Mouse (Mus musculus): ENCODE measurements at regions not wholly inside any gene's neighbourhood (a gene's known extent, or its start where the extent isn't known, plus 50 kb on each side); places are given as distances from the start of the nearest gene placed in this dataset.

DNA sequence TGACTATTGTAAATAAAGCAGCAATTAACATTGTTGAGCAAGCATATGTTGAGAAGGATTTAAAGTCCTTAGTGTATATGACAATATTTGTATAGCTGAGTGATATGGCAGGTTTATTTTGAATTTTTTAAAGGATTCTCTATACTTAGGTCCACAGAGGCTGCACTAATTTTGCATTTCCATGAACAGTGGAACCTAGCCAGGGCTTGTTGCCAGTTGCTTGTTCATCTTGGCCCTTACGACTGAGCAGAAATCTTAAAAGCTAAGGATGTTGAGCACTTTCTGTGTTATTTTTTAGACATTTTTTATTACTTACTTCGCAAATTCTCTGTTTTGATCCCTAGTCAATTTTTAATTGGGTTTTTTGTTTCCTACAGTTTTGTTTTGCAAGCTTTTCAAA lies 417.8 kb downstream of the Cdh7 start:
- DNase-seq (ENCODE audit: low read depth), result peak; percentile 54
- TF ChIP-seq CTCF (IDR thresholded peaks at IDR 0.05; ENCODE audit: borderline replicate concordance, extremely low read depth, insufficient read depth, insufficient read length) (no peak), POLR2A (IDR thresholded peaks at IDR 0.05; ENCODE audit: borderline replicate concordance, extremely low read depth, insufficient read depth, insufficient read length, poor library complexity, severe bottlenecking) (no peak)

DNA sequence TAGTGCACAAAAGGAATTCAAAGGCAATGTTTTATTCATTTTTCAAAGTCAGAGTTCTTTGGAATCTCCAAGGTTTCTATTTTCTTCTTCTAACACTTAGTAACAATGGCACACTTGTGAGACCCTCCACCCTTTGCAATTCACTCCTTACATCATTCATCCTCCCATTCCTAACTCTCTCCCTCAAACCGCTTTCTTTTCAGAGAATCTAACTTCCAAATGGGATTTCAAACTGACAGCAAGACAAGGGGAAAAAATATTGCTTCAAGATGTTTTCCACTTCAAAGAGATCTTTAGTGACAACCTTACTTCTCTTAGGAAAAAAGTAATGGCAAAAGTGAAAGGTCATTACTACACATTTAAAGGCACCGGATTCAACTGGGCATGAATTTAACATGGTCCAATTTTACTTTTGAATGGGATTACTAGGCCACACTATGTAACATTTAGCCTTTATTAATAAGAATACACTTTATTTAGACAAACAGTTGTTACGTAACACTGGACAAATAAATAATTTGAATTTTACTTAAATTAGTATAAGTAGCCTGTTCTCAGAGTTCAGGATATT lies 465.6 kb downstream of the Cdh7 start:
- DNase-seq (ENCODE audit: low read depth), result peak; percentile 64

DNA sequence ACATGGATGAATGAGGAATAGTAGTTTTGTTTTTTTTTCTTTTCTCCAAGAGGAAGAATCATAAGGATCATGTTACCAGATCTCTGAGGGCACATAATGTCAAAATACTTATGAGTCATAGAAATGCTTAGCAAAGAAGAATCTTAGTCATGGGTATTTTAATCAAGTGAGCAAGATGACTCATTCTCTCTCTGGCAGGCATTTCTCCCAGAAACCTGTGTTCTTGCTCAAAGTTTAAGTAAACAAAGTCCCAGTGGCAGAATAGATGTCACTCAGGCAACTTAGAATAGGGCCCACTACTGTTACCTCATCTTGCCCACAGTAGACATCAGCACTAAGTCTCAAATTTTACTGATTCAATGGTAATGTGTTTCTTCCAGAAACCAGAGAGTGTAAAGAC lies 493.9 kb downstream of the Cdh19 start:
- no peak for DNase-seq (ENCODE audit: low read depth)
- TF ChIP-seq POLR2A (IDR thresholded peaks at IDR 0.05; ENCODE audit: borderline replicate concordance, extremely low read depth, insufficient read depth, insufficient read length, poor library complexity, severe bottlenecking), result no peak
- TF ChIP-seq CTCF (IDR thresholded peaks at IDR 0.05; ENCODE audit: borderline replicate concordance, extremely low read depth, insufficient read depth, insufficient read length), result no peak

More for the DNA sequence above, 465.6 kb downstream of the Cdh7 start:
- TF ChIP-seq POLR2A (IDR thresholded peaks at IDR 0.05; ENCODE audit: borderline replicate concordance, extremely low read depth, insufficient read depth, insufficient read length, poor library complexity, severe bottlenecking) (no peak), CTCF (IDR thresholded peaks at IDR 0.05; ENCODE audit: borderline replicate concordance, extremely low read depth, insufficient read depth, insufficient read length) (no peak)

GRCm38 (mm10) chr1:110489372-110489771 lies 488.0 kb downstream of the Cdh19 start:
- DNase-seq (ENCODE audit: low read depth), result peak; percentile 46
- TF ChIP-seq CTCF (IDR thresholded peaks at IDR 0.05; ENCODE audit: borderline replicate concordance, extremely low read depth, insufficient read depth, insufficient read length) (peak; percentile 10; the same call in 1 of the 2 replicates), POLR2A (IDR thresholded peaks at IDR 0.05; ENCODE audit: borderline replicate concordance, extremely low read depth, insufficient read depth, insufficient read length, poor library complexity, severe bottlenecking) (no peak)
